8 mouse cellular contexts compared by ENCODE assay signal in genomic region chr2:71745610-71746374, GRCm38 (mm10). TPM values are rescaled to one million over a fixed set of nuclear protein-coding genes. Genes with fewer than 3 reads are reported as not detected.
A peak's percentile ranks its signal among the peaks of the same experiment; 100 is the strongest.
DNase-seq lines count a peak whose midpoint lies in the region; ATAC-seq and TF ChIP-seq lines count a peak whose summit lies in the region.

Gene Itga6, plus strand, starts transcription at chr2:71745616.

- WGBS in hindbrain, embryonic 16.5 days, result 67% methylated on average over 6 of the region's 6 CpGs

- H3K27ac ChIP-seq in gastrocnemius, adult 2 months, result no peak within 1 kb of the TSS
- H3K27ac ChIP-seq in hindbrain, embryonic 16.5 days (ENCODE audit: low read depth, low read length), result 0 out of 2 replicates have a peak within 1 kb of the TSS, but pooled peaks have one; percentile 23

- DNase-seq in heart, adult 18-20 months, result no peak
- no peak for DNase-seq in heart, adult 9 months (ENCODE audit: low spot score in 2 of 2)
- DNase-seq in gastrocnemius, adult 2 months, result no peak
- no peak for DNase-seq in yolk sac, embryonic 10.5 days (ENCODE audit: low spot score)
- DNase-seq in natural killer cell, adult 2 months (ENCODE audit: low spot score in 2 of 2), result no peak

- H3K27me3 ChIP-seq in hindbrain, embryonic 16.5 days (replicated peaks; ENCODE audit: control insufficient read depth, insufficient read depth, low read length), result no peaks in the 10 kb centered on the region
- H3K27me3 ChIP-seq in megakaryocyte, embryonic 14.5 days (replicated peaks), result no peaks in the 10 kb centered on the region

- intact Hi-C loops in gastrocnemius, adult 2 months (cut with DNase I), result no loop called here

- no peak for ATAC-seq in activated CD4-positive, CD25-positive, alpha-beta regulatory T cell, adult 4 months
- no peak for ATAC-seq in hindbrain, embryonic 16.5 days

- no peak within 1 kb of the TSS for H3K4me2 ChIP-seq in hindbrain, embryonic 16.5 days (ENCODE audit: low read length)

- no peak within 1 kb of the TSS for H3K4me3 ChIP-seq in gastrocnemius, adult 2 months
- H3K4me3 ChIP-seq in hindbrain, embryonic 16.5 days (ENCODE audit: low read length), result no peak within 1 kb of the TSS
- peak within 1 kb of the TSS; percentile 69 for H3K4me3 ChIP-seq in megakaryocyte, embryonic 14.5 days (replicated peaks)

- no peaks in the 10 kb centered on the region for H3K36me3 ChIP-seq in hindbrain, embryonic 16.5 days (ENCODE audit: control insufficient read depth, insufficient read depth, low read length)
- no peaks in the 10 kb centered on the region for H3K36me3 ChIP-seq in megakaryocyte, embryonic 14.5 days (replicated peaks; ENCODE audit: low read length)

- no peak within 1 kb of the TSS for H3K9ac ChIP-seq in hindbrain, embryonic 16.5 days (ENCODE audit: low read depth, low read length)

- no peaks in the 10 kb centered on the region for H3K9me3 ChIP-seq in hindbrain, embryonic 16.5 days (ENCODE audit: control insufficient read depth, low read length)
- no peaks in the 10 kb centered on the region for H3K9me3 ChIP-seq in megakaryocyte, embryonic 14.5 days

- H3K4me1 ChIP-seq in hindbrain, embryonic 16.5 days (ENCODE audit: control insufficient read depth, insufficient read depth, low read depth, low read length), result peaks cover 18% of the 10 kb centered on the region
- peaks cover 94% of the 10 kb centered on the region for H3K4me1 ChIP-seq in megakaryocyte, embryonic 14.5 days

- TF ChIP-seq CTCF in gastrocnemius, adult 2 months (IDR thresholded peaks at IDR 0.05), result no peak

RNA-seq across cellular contexts. Expression of gene Itga6, which starts in this region (rescaled TPM):
- 10 to 100 TPM; 51.5 to 62.3 TPM for total RNA-seq in heart, adult 18-20 months (2021)
- polyA plus RNA-seq in activated CD4-positive, CD25-positive, alpha-beta regulatory T cell, adult 4 months (2017; shearing (Covaris generic)), result 10 to 100 TPM; 43.6 to 60.4 TPM
- total RNA-seq in gastrocnemius, adult 2 months (2021), result 10 to 100 TPM; 13.1 to 21.8 TPM
- polyA plus RNA-seq in hindbrain, embryonic 16.5 days (2015; fragmentation: Nextera tagmentation; extraction: Ambion mirVana), result 21.1 and 25.5 TPM in 2 replicates
- polyA plus RNA-seq in megakaryocyte, embryonic 14.5 days (2012; ENCODE audit: insufficient read depth, low replicate concordance), result 75.0 and 110 TPM in 2 replicates
